Mouse (Mus musculus) heart, embryonic 11.5 days (tissue): ENCODE measurements around the gene Dcbld1. TPM values are rescaled to one million over a fixed set of nuclear protein-coding genes. Genes with fewer than 3 reads are reported as not detected.
"Not testable (repeated sequence)": the region's sequence is repeated elsewhere in the genome, so short reads cannot be mapped to it uniquely, and the experiment has no call there.

ENCODE experiments used
- ATAC-seq: fragments of 200-750 bp; cut with Nextera tagmentation; replicated peaks from 2 replicates; pipeline ENCODE4 v1.8.0; 2017; ENCODE audit warnings: moderate library complexity; ENCODE audit not compliant: insufficient number of reproducible peaks, low FRiP score, low TSS enrichment
- H3K27ac ChIP-seq: fragments of 300-500 bp; sonication (generic); 2 replicates; pipeline ENCODE4 v1.5.1; 2014; ENCODE audit warnings: mild to moderate bottlenecking, low read depth, low read length
- H3K27me3 ChIP-seq: fragments of 300-500 bp; sonication (generic); 2 replicates; pipeline ENCODE4 v1.6.1; 2014; ENCODE audit warnings: mild to moderate bottlenecking, low read length, mixed read lengths; ENCODE audit not compliant: control insufficient read depth, insufficient read depth
- H3K36me3 ChIP-seq: fragments of 300-500 bp; sonication (generic); 2 replicates; pipeline ENCODE4 v1.6.1; 2014; ENCODE audit warnings: mild to moderate bottlenecking, low read length, moderate library complexity, mixed read lengths; ENCODE audit not compliant: control insufficient read depth, insufficient read depth
- H3K4me1 ChIP-seq: fragments of 300-500 bp; sonication (generic); 2 replicates; pipeline ENCODE4 v1.6.1; 2014; ENCODE audit warnings: low read length; ENCODE audit not compliant: control insufficient read depth, insufficient read depth
- H3K4me2 ChIP-seq: fragments of 300-500 bp; sonication (generic); 2 replicates; pipeline ENCODE4 v1.6.1; 2014; ENCODE audit warnings: mild to moderate bottlenecking, moderate library complexity
- H3K4me3 ChIP-seq: fragments of 300-500 bp; sonication (generic); 2 replicates; pipeline ENCODE4 v1.5.1; 2014; ENCODE audit warnings: low read depth, low read length
- H3K9ac ChIP-seq: fragments of 300-500 bp; sonication (generic); 2 replicates; pipeline ENCODE4 v1.6.1; 2014; ENCODE audit warnings: mild to moderate bottlenecking, low read depth, low read length, moderate library complexity
- H3K9me3 ChIP-seq: fragments of 300-500 bp; sonication (generic); replicated peaks from 2 replicates; pipeline ENCODE4 v1.6.1; 2016; ENCODE audit warnings: low read length; ENCODE audit not compliant: control insufficient read depth
- WGBS: fragments of 180-500 bp; shearing (Covaris S2); extraction: QIAGEN DNeasy Blood & Tissue Kit; methylation state at CpG from one replicate; pipeline ENCODE4 v1.1.7; 2014; ENCODE audit not compliant: insufficient replicate concordance; 5-methylcytosine and 5-hydroxymethylcytosine counted together
- polyA plus RNA-seq: library from polyadenylated mRNA; unstranded; fragments of >200 nt; fragmentation: Nextera tagmentation; extraction: Ambion mirVana; gene quantifications from 2 replicates; pipeline ENCODE4 v1.2.1, GENCODE M21; 2014

Dcbld1 gene
- polyA plus RNA-seq, 1 experiment from 2014 or later = 6.8 TPM

DNA sequence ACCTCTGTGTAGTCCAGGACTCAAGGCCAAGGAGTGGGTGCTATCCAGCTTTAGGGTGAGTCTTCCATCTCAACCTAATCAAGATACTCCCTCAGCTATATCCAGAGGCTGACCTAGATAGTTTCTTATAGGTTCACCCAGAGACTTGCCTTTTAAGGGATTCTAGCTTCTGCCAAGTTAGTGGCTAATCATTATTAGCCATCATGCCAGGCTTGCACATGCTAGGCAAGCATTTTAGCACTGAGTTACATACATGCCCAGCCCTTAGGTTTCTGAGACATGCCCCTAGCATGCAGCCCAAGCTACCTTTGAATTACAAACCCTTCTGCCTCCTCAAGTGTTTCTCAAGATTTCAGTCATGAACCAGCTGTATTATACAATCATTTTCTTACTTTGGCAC is 47.9 kb downstream of the Dcbld1 start:
- H3K27ac ChIP-seq = no peak overlapping the region
- H3K36me3 ChIP-seq = no peaks in the 10 kb centered on the region
- no peaks in the 10 kb centered on the region for H3K9me3 ChIP-seq
- H3K9ac ChIP-seq = no peak overlapping the region
- H3K27me3 ChIP-seq = no peaks in the 10 kb centered on the region
- peaks cover 4% of the 10 kb centered on the region; the same call in 1 of the 2 replicates for H3K4me1 ChIP-seq
- H3K4me2 ChIP-seq = no peak overlapping the region
- no peak for ATAC-seq
- H3K4me3 ChIP-seq = no peak overlapping the region

GRCm38 (mm10) chr10:52284578-52284977 is 51.2 kb downstream of the Dcbld1 start:
- no peak overlapping the region for H3K4me3 ChIP-seq
- WGBS = 64% methylated on average over 8 of the region's 8 CpGs
- H3K36me3 ChIP-seq = no peaks in the 10 kb centered on the region
- no peak overlapping the region for H3K9ac ChIP-seq
- H3K27me3 ChIP-seq = no peaks in the 10 kb centered on the region
- no peak for ATAC-seq
- no peaks in the 10 kb centered on the region for H3K4me1 ChIP-seq
- no peak overlapping the region for H3K4me2 ChIP-seq
- H3K9me3 ChIP-seq = no peaks in the 10 kb centered on the region
- H3K27ac ChIP-seq = no peak overlapping the region

- H3K36me3 ChIP-seq = no peaks in the 10 kb centered on the region
- no peaks in the 10 kb centered on the region for H3K27me3 ChIP-seq
- no peaks in the 10 kb centered on the region for H3K9me3 ChIP-seq
- H3K27ac ChIP-seq = no peak overlapping the region
- no peaks in the 10 kb centered on the region for H3K4me1 ChIP-seq
- no peak overlapping the region for H3K9ac ChIP-seq
- WGBS = 72% methylated on average over 5 of the region's 5 CpGs
- ATAC-seq = no peak
- H3K4me2 ChIP-seq = no peak overlapping the region
- no peak overlapping the region for H3K4me3 ChIP-seq
Measured at GRCm38 (mm10) chr10:52287852-52288533, 54.6 kb downstream of the Dcbld1 start.

GRCm38 (mm10) chr10:52289261-52289660 is 55.8 kb downstream of the Dcbld1 start:
- 81% methylated on average over 3 of the region's 3 CpGs for WGBS
- no peaks in the 10 kb centered on the region for H3K9me3 ChIP-seq
- H3K4me3 ChIP-seq = no peak overlapping the region
- H3K4me2 ChIP-seq = no peak overlapping the region
- H3K27me3 ChIP-seq = no peaks in the 10 kb centered on the region
- H3K9ac ChIP-seq = no peak overlapping the region
- ATAC-seq = no peak
- H3K4me1 ChIP-seq = no peaks in the 10 kb centered on the region
- no peak overlapping the region for H3K27ac ChIP-seq
- no peaks in the 10 kb centered on the region for H3K36me3 ChIP-seq

GRCm38 (mm10) chr10:52292391-52292790 is 59.0 kb downstream of the Dcbld1 start:
- H3K36me3 ChIP-seq, H3K4me1 ChIP-seq, H3K9ac ChIP-seq, H3K27ac ChIP-seq, H3K4me2 ChIP-seq, ATAC-seq, H3K4me3 ChIP-seq, H3K9me3 ChIP-seq, H3K27me3 ChIP-seq: not testable (repeated sequence)
- WGBS = 69% methylated on average over 1 of the region's 1 CpGs

DNA sequence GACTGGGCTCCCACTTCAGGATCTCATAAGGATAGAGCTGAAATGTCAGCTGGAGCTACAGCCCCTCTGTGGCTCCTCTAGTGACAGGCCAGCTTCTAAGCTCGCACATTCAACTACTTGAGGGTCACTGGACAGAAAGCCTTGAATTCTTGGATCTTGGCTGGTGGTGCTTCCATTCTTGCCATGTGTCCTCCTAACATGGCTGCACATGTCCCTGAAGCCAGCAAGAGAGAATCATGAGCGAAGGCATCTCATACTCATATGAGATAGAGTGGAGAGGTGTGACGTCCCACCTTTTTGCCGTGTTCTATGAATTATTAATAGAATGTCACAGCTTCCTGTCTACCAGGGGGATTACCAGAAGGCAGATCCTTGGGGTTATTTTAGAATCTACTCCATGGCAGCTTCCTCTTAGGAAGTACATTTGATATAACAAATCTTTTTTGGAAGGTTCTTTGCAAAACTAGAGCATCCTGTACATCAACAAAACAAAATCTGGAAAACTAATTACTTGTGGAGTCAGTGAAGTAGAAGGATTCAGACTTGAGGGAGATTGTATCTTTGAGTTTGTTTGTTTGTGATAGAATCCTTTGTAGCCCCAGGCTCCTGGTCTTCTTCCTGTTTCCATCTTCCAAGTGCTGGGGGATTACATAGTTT is 60.6 kb downstream of the Dcbld1 start:
- Histone ChIP-seq H3K4me1 (0 out of 2 replicates have a peak, but pooled peaks cover 4% of the 10 kb centered on the region), H3K4me3 (no peak overlapping the region), H3K27me3 (no peaks in the 10 kb centered on the region), H3K9ac (no peak overlapping the region), H3K36me3 (no peaks in the 10 kb centered on the region), H3K27ac (no peak overlapping the region), H3K4me2 (no peak overlapping the region), H3K9me3 (no peaks in the 10 kb centered on the region)
- 71% methylated on average over 4 of the region's 4 CpGs for WGBS
- no peak for ATAC-seq

DNA sequence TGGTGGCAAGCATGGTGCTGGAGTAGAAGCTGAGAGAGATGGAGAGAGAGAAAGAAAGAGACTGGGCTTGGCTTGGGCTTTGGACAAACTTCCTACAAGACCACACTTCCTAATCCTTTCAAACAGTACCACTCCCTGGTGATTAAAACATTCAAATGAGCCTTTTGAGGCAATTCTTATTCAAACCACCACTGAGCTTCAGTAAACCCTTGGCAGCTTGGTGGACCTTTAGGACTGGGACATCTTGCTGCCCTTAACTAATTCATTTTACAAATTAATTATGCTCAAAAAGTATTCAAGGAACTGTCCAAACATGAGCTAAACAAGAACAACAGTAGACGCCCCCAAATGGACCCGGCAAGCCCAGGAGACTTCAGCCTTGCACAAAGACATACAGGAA is 62.5 kb downstream of the Dcbld1 start:
- H3K4me1 ChIP-seq = 0 out of 2 replicates have a peak, but pooled peaks cover 4% of the 10 kb centered on the region
- no peak for ATAC-seq
- H3K27ac ChIP-seq = no peak overlapping the region
- no peak overlapping the region for H3K4me3 ChIP-seq
- no peak overlapping the region for H3K9ac ChIP-seq
- no peaks in the 10 kb centered on the region for H3K36me3 ChIP-seq
- H3K9me3 ChIP-seq = no peaks in the 10 kb centered on the region
- no peak overlapping the region for H3K4me2 ChIP-seq
- 88% methylated on average over 2 of the region's 2 CpGs for WGBS
- no peaks in the 10 kb centered on the region for H3K27me3 ChIP-seq

GRCm38 (mm10) chr10:52298568-52298967 is 65.1 kb downstream of the Dcbld1 start:
- H3K27ac ChIP-seq, H3K9me3 ChIP-seq, H3K4me1 ChIP-seq, H3K4me3 ChIP-seq, H3K27me3 ChIP-seq, H3K4me2 ChIP-seq, H3K9ac ChIP-seq, H3K36me3 ChIP-seq, ATAC-seq: not testable (repeated sequence)

DNA sequence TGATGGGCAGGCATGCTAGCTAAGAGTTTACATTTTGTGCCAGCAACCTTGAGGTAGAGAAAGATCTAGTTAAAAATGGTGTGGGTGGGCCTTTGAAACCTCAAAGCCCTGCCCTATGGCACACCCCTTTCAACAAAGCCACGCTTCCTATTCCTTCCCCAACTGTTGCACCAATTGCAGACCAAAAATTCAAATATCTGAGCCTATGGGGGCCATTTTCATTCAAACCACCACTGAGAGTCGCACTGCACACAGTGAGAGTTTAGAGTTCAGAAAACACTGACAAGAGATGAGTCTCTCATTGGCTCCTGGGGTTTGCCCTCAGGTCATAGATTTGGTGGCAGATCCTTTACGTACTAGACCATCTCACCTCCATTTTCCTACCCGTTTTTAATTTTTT is 68.3 kb downstream of the Dcbld1 start:
- Histone ChIP-seq H3K9ac (no peak overlapping the region), H3K27ac (no peak overlapping the region), H3K9me3 (no peaks in the 10 kb centered on the region), H3K4me1 (0 out of 2 replicates have a peak, but pooled peaks cover 4% of the 10 kb centered on the region), H3K27me3 (no peaks in the 10 kb centered on the region), H3K4me3 (no peak overlapping the region), H3K36me3 (no peaks in the 10 kb centered on the region), H3K4me2 (no peak overlapping the region)
- 86% methylated on average over 4 of the region's 4 CpGs for WGBS
- ATAC-seq = no peak
